In genomic region chr16:57243858-57244248, GRCm38 (mm10) we compare ENCODE assay signal across 8 mouse cellular contexts. TPM values are rescaled to one million over a fixed set of nuclear protein-coding genes. Genes with fewer than 3 reads are reported as not detected.
DNase-seq lines count a peak whose midpoint lies in the region; ATAC-seq lines count a peak whose summit lies in the region.

No protein-coding gene starts in this region.

- H3K9ac ChIP-seq in kidney, embryonic 16.5 days (replicated peaks; ENCODE audit: low read length): no peak overlapping the region
- H3K9ac ChIP-seq in liver, embryonic 11.5 days (ENCODE audit: low read depth, low read length): no peak overlapping the region
- no peak overlapping the region for H3K9ac ChIP-seq in neural tube, embryonic 11.5 days (ENCODE audit: low read length)
- no peak overlapping the region for H3K9ac ChIP-seq in stomach, embryonic 15.5 days

- no peak overlapping the region for H3K4me3 ChIP-seq in embryonic facial prominence, embryonic 10.5 days
- no peak overlapping the region for H3K4me3 ChIP-seq in kidney, embryonic 16.5 days (ENCODE audit: low read length)
- H3K4me3 ChIP-seq in liver, embryonic 11.5 days (ENCODE audit: low read depth, low read length): no peak overlapping the region
- no peak overlapping the region for H3K4me3 ChIP-seq in neural tube, embryonic 11.5 days (ENCODE audit: low read depth, low read length)
- H3K4me3 ChIP-seq in stomach, embryonic 15.5 days (replicated peaks): no peak overlapping the region

- no peak overlapping the region for H3K27ac ChIP-seq in embryonic facial prominence, embryonic 10.5 days (replicated peaks)
- H3K27ac ChIP-seq in kidney, embryonic 16.5 days (ENCODE audit: low read length): no peak overlapping the region
- no peak overlapping the region for H3K27ac ChIP-seq in liver, embryonic 11.5 days (ENCODE audit: low read depth, low read length)
- H3K27ac ChIP-seq in neural tube, embryonic 11.5 days (ENCODE audit: low read depth, low read length): no peak overlapping the region
- H3K27ac ChIP-seq in stomach, embryonic 15.5 days: no peak overlapping the region

- peak; percentile 84 for ATAC-seq in kidney, embryonic 16.5 days (ENCODE audit: low FRiP score, low TSS enrichment)
- no peak for ATAC-seq in liver, embryonic 11.5 days (replicated peaks; ENCODE audit: low FRiP score)
- ATAC-seq in neural tube, embryonic 11.5 days (ENCODE audit: insufficient read depth, low FRiP score, low TSS enrichment): no peak
- ATAC-seq in stomach, embryonic 15.5 days (ENCODE audit: insufficient read depth, low FRiP score, low read depth): peak; percentile 60; the same call in 1 of the 2 replicates

- H3K9me3 ChIP-seq in embryonic facial prominence, embryonic 10.5 days: no peaks in the 10 kb centered on the region
- no peaks in the 10 kb centered on the region for H3K9me3 ChIP-seq in kidney, embryonic 16.5 days (ENCODE audit: low read length)
- H3K9me3 ChIP-seq in liver, embryonic 11.5 days (ENCODE audit: control insufficient read depth, low read length): no peaks in the 10 kb centered on the region
- H3K9me3 ChIP-seq in neural tube, embryonic 11.5 days (ENCODE audit: control insufficient read depth, low read length): no peaks in the 10 kb centered on the region
- no peaks in the 10 kb centered on the region for H3K9me3 ChIP-seq in stomach, embryonic 15.5 days

- no peak overlapping the region for H3K4me2 ChIP-seq in kidney, embryonic 16.5 days (replicated peaks; ENCODE audit: low read depth, low read length)
- H3K4me2 ChIP-seq in liver, embryonic 11.5 days: no peak overlapping the region
- H3K4me2 ChIP-seq in neural tube, embryonic 11.5 days (ENCODE audit: low read depth): no peak overlapping the region
- H3K4me2 ChIP-seq in stomach, embryonic 15.5 days: peak overlapping the region; percentile 15; the same call in 1 of the 2 replicates

- H3K4me1 ChIP-seq in embryonic facial prominence, embryonic 10.5 days: peaks cover 6% of the 10 kb centered on the region; the same call in 1 of the 2 replicates
- H3K4me1 ChIP-seq in kidney, embryonic 16.5 days (ENCODE audit: insufficient read depth, low read length): no peaks in the 10 kb centered on the region
- no peaks in the 10 kb centered on the region for H3K4me1 ChIP-seq in liver, embryonic 11.5 days (replicated peaks; ENCODE audit: control insufficient read depth, insufficient read depth, low read length)
- H3K4me1 ChIP-seq in neural tube, embryonic 11.5 days (ENCODE audit: control insufficient read depth, insufficient read depth, low read length): no peaks in the 10 kb centered on the region
- H3K4me1 ChIP-seq in stomach, embryonic 15.5 days: no peaks in the 10 kb centered on the region

- peak; percentile 93 for DNase-seq in 3T3-L1 (ENCODE audit: low read depth, low spot score)
- peak; percentile 58 for DNase-seq in adrenal gland, adult 8-10 months
- DNase-seq in embryonic facial prominence, embryonic 10.5 days (ENCODE audit: low spot score): peak; percentile 81
- DNase-seq in heart, adult 8-10 months (ENCODE audit: low spot score): peak; percentile 85
- peak; percentile 46 for DNase-seq in liver, embryonic 11.5 days (ENCODE audit: low spot score)
- DNase-seq in neural tube, embryonic 11.5 days (ENCODE audit: low spot score): peak; percentile 76

- WGBS in embryonic facial prominence, embryonic 10.5 days: 11% methylated on average over 6 of the region's 6 CpGs
- 13% methylated on average over 6 of the region's 6 CpGs for WGBS in kidney, embryonic 16.5 days
- 12% methylated on average over 6 of the region's 6 CpGs for WGBS in liver, embryonic 11.5 days
- WGBS in neural tube, embryonic 11.5 days: 11% methylated on average over 6 of the region's 6 CpGs
- WGBS in stomach, embryonic 15.5 days: 9% methylated on average over 6 of the region's 6 CpGs

- no peaks in the 10 kb centered on the region for H3K36me3 ChIP-seq in embryonic facial prominence, embryonic 10.5 days (replicated peaks)
- H3K36me3 ChIP-seq in kidney, embryonic 16.5 days (ENCODE audit: insufficient read depth, low read length): no peaks in the 10 kb centered on the region
- no peaks in the 10 kb centered on the region for H3K36me3 ChIP-seq in liver, embryonic 11.5 days (ENCODE audit: control insufficient read depth, insufficient read depth, low read length)
- no peaks in the 10 kb centered on the region for H3K36me3 ChIP-seq in neural tube, embryonic 11.5 days (ENCODE audit: control insufficient read depth, insufficient read depth, low read length)
- no peaks in the 10 kb centered on the region for H3K36me3 ChIP-seq in stomach, embryonic 15.5 days

- H3K27me3 ChIP-seq in embryonic facial prominence, embryonic 10.5 days (replicated peaks; ENCODE audit: low read depth, poor library complexity, severe bottlenecking): no peaks in the 10 kb centered on the region
- H3K27me3 ChIP-seq in kidney, embryonic 16.5 days (ENCODE audit: insufficient read depth, low read length): no peaks in the 10 kb centered on the region
- H3K27me3 ChIP-seq in liver, embryonic 11.5 days (replicated peaks; ENCODE audit: control insufficient read depth, insufficient read depth, low read length): no peaks in the 10 kb centered on the region
- no peaks in the 10 kb centered on the region for H3K27me3 ChIP-seq in neural tube, embryonic 11.5 days (ENCODE audit: control insufficient read depth, insufficient read depth, low read length)
- no peaks in the 10 kb centered on the region for H3K27me3 ChIP-seq in stomach, embryonic 15.5 days (replicated peaks)

RNA-seq across cellular contexts. Expression of gene Tbc1d23, which starts 12.5 kb away (rescaled TPM):
- total RNA-seq in adrenal gland, adult 8-10 months (2022): 10 to 100 TPM; 37.3 to 56.9 (median 43.9) TPM
- polyA plus RNA-seq in embryonic facial prominence, embryonic 10.5 days (2016; fragmentation: Nextera tagmentation; extraction: Ambion mirVana): 20.1 and 20.7 TPM in 2 replicates
- total RNA-seq in heart, adult 8-10 months (2022): 10 to 100 TPM; 21.8 to 26.5 (median 24.0) TPM
- 25.4 and 26.9 TPM in 2 replicates for polyA plus RNA-seq in kidney, embryonic 16.5 days (2015; fragmentation: Nextera tagmentation; extraction: Ambion mirVana)
- polyA plus RNA-seq in liver, embryonic 11.5 days (2014; fragmentation: Nextera tagmentation; extraction: Ambion mirVana): 13.4 and 14.2 TPM in 2 replicates
- 24.8 and 28.3 TPM in 2 replicates for polyA plus RNA-seq in neural tube, embryonic 11.5 days (2014; fragmentation: Nextera tagmentation; extraction: Ambion mirVana)
- 23.2 and 24.4 TPM in 2 replicates for polyA plus RNA-seq in stomach, embryonic 15.5 days (2015; fragmentation: Nextera tagmentation; extraction: Ambion mirVana)

RNA-seq across cellular contexts. Expression of gene Tmem30c, which starts 48.8 kb away (rescaled TPM):
- total RNA-seq in adrenal gland, adult 8-10 months (2022): under 1 TPM in 1 of 4 experiments, not detected in 3; 0.12 TPM
- polyA plus RNA-seq in embryonic facial prominence, embryonic 10.5 days (2016; fragmentation: Nextera tagmentation; extraction: Ambion mirVana): 0.06 TPM in 1 of 2 replicates, not detected in the other
- not detected for total RNA-seq in heart, adult 8-10 months (2022)
- 0.13 TPM in 1 of 2 replicates, not detected in the other for polyA plus RNA-seq in kidney, embryonic 16.5 days (2015; fragmentation: Nextera tagmentation; extraction: Ambion mirVana)
- 0.13 TPM in 1 of 2 replicates, not detected in the other for polyA plus RNA-seq in liver, embryonic 11.5 days (2014; fragmentation: Nextera tagmentation; extraction: Ambion mirVana)
- not detected in 2 replicates for polyA plus RNA-seq in neural tube, embryonic 11.5 days (2014; fragmentation: Nextera tagmentation; extraction: Ambion mirVana)
- 0.05 and 0.06 TPM in 2 replicates for polyA plus RNA-seq in stomach, embryonic 15.5 days (2015; fragmentation: Nextera tagmentation; extraction: Ambion mirVana)

Comparison
In these comparisons a context has a peak if more than half of its experiments do, and no peak if none do; other contexts are left out.
1. ATAC-seq: peak in kidney, embryonic 16.5 days (single experiment) and stomach, embryonic 15.5 days (single experiment); none in liver, embryonic 11.5 days (single experiment) and neural tube, embryonic 11.5 days (single experiment).
2. Peak in every context shown above with its lines, with median percentiles within 50 percentile points of each other: DNase-seq.